Mouse (Mus musculus) G1E (cell line): ENCODE measurements at regions not wholly inside any gene's neighbourhood (a gene's known extent, or its start where the extent isn't known, plus 50 kb on each side); places are given as distances from the start of the nearest gene placed in this dataset.

Source experiments
- ATAC-seq: 2 replicates; pipeline ENCODE4 v1.8.0; 2016; ENCODE audit warnings: mild to moderate bottlenecking; ENCODE audit not compliant: insufficient number of reproducible peaks, poor library complexity, low FRiP score, severe bottlenecking; ENCODE audit errors: extremely low read depth
- DNase-seq: peaks from one replicate; pipeline ENCODE4 v3.0.0; 2012; ENCODE audit warnings: low spot score
- H3K27me3 ChIP-seq: 2 replicates; pipeline ENCODE4 v1.6.1; 2012; ENCODE audit warnings: mild to moderate bottlenecking, low read length, inconsistent platforms; ENCODE audit not compliant: insufficient read depth
- H3K36me3 ChIP-seq: replicated peaks from 2 replicates; pipeline ENCODE3; 2012; ENCODE audit warnings: mild to moderate bottlenecking, inconsistent platforms
- H3K4me1 ChIP-seq: 2 replicates; pipeline ENCODE4 v1.6.1; 2012; ENCODE audit warnings: low read depth, low read length, inconsistent platforms, mixed read lengths; ENCODE audit not compliant: insufficient read depth
- H3K4me3 ChIP-seq: 2 replicates; pipeline ENCODE4 v1.5.1; 2012; ENCODE audit warnings: low read depth, mild to moderate bottlenecking, inconsistent platforms, low read length, moderate library complexity, mixed read lengths
- H3K9me3 ChIP-seq: replicated peaks from 2 replicates; pipeline ENCODE4 v1.6.1; 2012; ENCODE audit warnings: inconsistent platforms
- CTCF ChIP-seq: IDR thresholded peaks from 2 replicates; pipeline ENCODE4 v1.5.1; 2012; ENCODE audit warnings: low read depth, low read length, inconsistent platforms, mixed read lengths
- GATA1 ChIP-seq: IDR thresholded peaks from 2 replicates; pipeline ENCODE4 v1.6.1; 2012; ENCODE audit warnings: borderline replicate concordance, low read length, inconsistent platforms, mixed read lengths
- GATA2 ChIP-seq: IDR thresholded peaks from 2 replicates; pipeline ENCODE4 v1.6.1; 2012; ENCODE audit warnings: low read depth, low read length, inconsistent platforms, borderline replicate concordance
- POLR2AphosphoS5 ChIP-seq: IDR thresholded peaks from 2 replicates; pipeline ENCODE4 v1.6.1; 2012; ENCODE audit warnings: low read depth, low read length, inconsistent platforms; ENCODE audit not compliant: insufficient replicate concordance
- TAL1 ChIP-seq: conservative IDR thresholded peaks from 2 replicates; pipeline ENCODE4 v1.6.1; 2012; ENCODE audit warnings: low read depth, low read length, inconsistent platforms, mixed read lengths

DNA sequence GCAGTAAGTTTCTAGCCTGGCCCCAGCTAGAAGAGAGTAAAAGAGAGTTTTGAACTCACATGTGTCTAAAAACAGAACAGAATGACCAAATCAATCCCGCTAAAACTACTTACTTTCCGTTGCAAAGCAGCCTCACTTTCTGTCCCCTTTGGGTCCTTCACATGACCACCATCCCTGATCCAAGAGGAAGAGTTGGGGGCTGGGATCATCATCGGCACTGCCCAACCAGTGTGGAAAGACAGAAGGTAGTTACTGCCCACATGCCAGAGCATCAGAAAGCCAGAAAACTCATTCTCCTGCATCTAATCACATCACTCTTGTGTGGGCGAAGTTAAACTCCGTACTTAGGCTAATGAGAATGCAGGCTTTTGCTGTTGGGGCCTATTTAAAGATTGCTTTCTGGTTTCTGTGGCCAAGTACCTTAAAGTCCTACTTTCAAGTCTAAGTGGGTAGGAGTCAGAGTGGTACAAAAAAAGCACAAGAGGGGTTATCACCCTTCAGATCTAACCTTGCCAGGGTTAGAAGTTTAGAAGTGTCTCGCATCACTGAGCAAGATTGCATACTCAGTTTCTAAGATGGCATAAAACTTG is 184.0 kb upstream of the Cited2 start:
- TF ChIP-seq CTCF (no peak), GATA2 (no peak), POLR2AphosphoS5 (no peak), GATA1 (no peak), TAL1 (no peak)
- Histone ChIP-seq H3K27me3 (no peaks in the 10 kb centered on the region), H3K4me1 (peaks cover 4% of the 10 kb centered on the region; the same call in 1 of the 2 replicates), H3K4me3 (no peak overlapping the region), H3K9me3 (no peaks in the 10 kb centered on the region), H3K36me3 (no peaks in the 10 kb centered on the region)
- ATAC-seq (no peak), DNase-seq (no peak)

DNA sequence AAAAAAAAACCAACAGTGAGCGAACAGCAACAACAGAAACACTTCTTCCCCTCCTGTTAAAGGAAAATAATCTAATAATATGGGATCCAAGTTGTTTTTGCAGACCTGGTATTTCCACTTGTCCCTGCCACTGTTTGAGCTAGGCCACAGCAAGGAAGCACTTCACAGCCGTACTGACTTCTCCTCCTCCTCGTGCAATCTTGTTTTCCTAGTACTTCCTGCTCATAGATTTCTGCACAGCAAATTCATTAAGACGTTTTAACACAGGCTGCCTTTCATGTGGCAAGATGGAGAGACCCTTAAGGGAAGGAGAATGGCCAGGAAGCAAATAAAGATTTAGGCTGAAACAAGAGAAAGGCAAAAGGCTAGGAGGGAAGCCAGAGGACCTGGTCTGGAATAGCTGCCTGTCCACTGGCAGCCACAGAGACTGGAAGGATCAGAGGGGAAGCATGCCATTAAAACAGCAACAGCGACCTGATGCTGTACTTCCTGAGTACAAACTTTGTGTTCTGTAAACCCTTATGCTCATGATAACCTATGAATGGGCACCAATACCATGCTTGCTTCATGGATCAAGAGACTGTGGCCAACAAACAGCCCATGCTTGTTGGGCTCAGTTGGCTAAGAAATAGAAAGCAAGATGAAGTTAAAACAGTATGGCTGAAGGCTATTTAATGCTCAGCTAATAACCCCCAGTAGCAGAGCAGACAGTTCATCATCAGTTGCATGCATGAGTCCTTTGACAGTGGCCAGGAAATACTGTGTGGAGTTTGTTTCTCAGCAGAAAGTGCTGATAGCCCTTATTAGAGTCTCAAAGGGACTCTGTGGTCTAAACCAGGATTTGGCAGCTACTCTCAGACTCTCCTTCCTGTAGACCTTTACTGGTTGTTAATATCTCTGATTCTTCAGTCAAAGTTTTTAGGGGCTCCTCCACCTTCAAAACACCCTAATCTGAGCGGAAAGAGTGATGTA is 182.3 kb upstream of the Cited2 start:
- H3K4me1 ChIP-seq, result peaks cover 4% of the 10 kb centered on the region; the same call in 1 of the 2 replicates
- ATAC-seq (no peak), DNase-seq (no peak)

DNA sequence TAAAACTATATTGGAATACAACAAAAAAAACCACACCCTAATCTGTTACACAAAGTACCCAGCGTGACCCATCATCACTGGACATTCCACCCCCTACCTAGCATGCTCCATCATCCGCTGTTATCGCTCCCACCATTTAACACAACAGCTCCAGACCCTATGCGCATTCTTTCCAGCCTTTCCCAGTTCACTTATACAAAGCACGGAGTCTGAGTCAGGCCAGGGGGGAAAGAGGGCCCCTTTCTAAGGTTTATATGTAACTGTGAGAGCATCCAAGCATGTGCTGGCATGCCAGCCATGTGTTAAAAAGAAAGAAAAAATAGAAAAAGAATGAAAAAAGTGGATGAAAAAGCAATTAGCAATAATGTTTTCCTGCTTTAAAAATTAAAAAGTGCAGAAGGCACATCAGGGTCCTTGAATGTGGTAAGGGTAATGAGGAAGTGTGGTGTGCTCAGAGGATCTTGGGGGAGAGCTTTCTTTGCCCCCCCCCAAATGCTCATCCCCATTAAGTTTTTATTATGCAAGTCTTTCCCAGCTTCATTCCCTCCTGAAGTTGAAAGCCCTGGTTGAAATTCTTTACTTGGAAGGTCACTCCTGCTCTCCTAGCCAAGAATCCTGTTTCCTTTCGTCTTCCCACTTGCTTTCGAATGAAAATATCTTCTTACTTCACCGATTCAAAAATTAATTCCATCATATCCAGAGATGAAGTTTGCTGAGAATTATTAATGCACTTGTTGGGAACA is 180.7 kb upstream of the Cited2 start:
- ATAC-seq, result no peak
- H3K4me1 ChIP-seq, result peaks cover 4% of the 10 kb centered on the region; the same call in 1 of the 2 replicates
- no peak overlapping the region for H3K4me3 ChIP-seq
- no peak for DNase-seq
- H3K27me3 ChIP-seq, result no peaks in the 10 kb centered on the region
- TF ChIP-seq TAL1 (no peak), GATA1 (no peak), CTCF (no peak), POLR2AphosphoS5 (no peak), GATA2 (no peak)
- no peaks in the 10 kb centered on the region for H3K36me3 ChIP-seq
- no peaks in the 10 kb centered on the region for H3K9me3 ChIP-seq

More for the DNA sequence above, 182.3 kb upstream of the Cited2 start:
- TF ChIP-seq CTCF, result no peak
- no peak for TF ChIP-seq TAL1
- no peak for TF ChIP-seq GATA1
- no peak for TF ChIP-seq GATA2
- no peak for TF ChIP-seq POLR2AphosphoS5
- Histone ChIP-seq H3K36me3 (no peaks in the 10 kb centered on the region), H3K27me3 (no peaks in the 10 kb centered on the region), H3K4me3 (no peak overlapping the region), H3K9me3 (no peaks in the 10 kb centered on the region)

DNA sequence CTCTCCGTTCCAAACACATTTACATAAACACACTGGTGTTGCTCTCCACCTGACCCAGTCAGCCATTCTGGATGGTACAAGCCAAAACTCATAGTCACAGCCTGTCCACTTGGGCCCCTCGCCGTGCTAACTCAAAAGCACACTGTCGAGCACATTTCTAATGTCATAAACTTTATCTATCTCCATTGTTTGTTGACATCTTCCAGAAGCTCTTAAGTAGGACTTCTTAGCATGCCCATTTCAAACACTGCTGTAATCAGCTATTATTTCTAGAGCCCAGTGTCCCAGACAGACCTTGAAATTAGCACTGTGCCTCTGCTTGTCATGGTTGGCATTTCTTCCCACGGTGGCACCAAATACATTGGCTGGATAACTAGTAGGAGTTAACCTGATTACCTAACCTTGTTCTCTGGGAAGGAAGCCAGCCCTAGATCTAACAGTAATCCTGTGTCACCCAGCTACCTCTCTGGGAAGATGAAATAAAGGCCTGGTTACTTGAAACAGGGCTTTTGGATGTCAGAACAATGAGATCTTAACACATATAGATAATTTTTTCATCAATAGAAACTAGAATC is 180.1 kb upstream of the Cited2 start:
- Histone ChIP-seq H3K27me3 (no peaks in the 10 kb centered on the region), H3K4me3 (no peak overlapping the region), H3K36me3 (no peaks in the 10 kb centered on the region), H3K9me3 (no peaks in the 10 kb centered on the region), H3K4me1 (peaks cover 4% of the 10 kb centered on the region; the same call in 1 of the 2 replicates)
- ATAC-seq (no peak), DNase-seq (no peak)
- no peak for TF ChIP-seq GATA2
- TF ChIP-seq CTCF, result no peak
- no peak for TF ChIP-seq GATA1
- no peak for TF ChIP-seq TAL1
- TF ChIP-seq POLR2AphosphoS5, result no peak

DNA sequence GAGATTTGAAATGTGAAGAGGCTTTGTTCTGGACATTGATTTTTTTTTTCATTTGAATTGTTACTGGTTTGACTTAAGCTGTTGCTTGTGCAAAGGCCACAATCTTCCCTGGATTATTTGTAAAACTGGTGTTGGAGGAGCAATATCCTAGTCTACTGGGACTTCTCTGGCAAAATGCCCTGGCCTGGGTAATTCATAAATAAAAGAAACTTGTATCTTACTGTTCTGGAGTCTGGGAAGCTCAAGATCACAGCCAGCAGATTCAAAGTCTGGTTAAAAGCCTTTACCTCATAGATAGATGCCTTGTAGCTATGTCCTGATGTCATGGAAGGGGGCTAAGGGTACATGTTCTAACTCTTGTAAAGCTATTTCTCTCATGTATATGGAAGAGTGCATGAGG is 177.7 kb upstream of the Cited2 start:
- ATAC-seq (no peak), DNase-seq (no peak)
- Histone ChIP-seq H3K9me3 (no peaks in the 10 kb centered on the region), H3K4me3 (no peak overlapping the region), H3K27me3 (no peaks in the 10 kb centered on the region), H3K36me3 (no peaks in the 10 kb centered on the region), H3K4me1 (peaks cover 23% of the 10 kb centered on the region)
- TF ChIP-seq CTCF (no peak), POLR2AphosphoS5 (no peak), GATA2 (no peak), GATA1 (no peak), TAL1 (no peak)
